Mouse (Mus musculus) thymus, postnatal 4 days (tissue): Measurements from ENCODE around the gene Isl1.

Experiments
- DNase-seq: peaks from one replicate; pipeline ENCODE4 v3.0.0; 2021

The Isl1 gene

DNA sequence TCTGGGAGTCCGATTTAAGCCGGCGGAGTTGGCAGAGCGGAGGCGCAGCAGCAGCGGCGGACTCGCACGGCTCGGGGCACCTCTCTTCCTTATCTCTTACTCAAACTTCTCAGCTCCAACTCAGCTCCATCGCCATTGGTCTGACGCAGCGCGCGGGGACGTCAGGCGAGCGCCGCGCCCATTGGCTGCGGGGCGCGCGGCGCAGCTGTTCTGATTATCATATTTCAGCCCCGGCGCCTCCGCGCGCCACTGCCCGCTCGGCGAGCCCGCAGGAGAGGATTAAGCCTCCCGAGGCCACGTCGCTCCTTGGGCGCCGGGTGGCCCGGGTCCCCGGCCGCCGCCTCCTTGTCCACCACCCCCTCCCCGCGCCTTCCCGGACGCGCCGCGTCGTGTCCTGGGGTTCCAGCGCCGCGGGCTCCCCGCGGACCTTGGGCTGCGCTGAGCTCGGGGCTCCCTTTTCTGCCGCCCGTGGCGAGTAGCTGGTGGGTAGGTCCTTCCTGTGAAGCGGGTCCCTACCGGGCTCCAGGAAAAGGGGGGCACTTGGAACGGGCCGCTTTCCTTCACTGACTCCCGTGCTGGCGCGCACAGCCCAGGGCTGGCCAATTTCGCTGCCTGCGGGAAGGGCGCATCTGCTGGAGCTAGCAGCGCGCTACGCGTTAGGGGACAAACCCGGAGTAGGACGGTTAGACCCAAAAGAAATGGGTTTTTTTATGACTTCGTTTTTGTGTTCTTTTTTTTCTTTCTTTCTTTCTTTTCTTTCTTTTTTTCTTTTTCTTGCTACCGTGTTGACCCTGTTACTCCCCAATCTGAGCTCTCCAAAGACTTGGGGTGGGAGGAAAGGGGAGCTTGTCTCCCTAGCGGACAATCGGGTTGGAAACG, at the start of gene Isl1:
TSS of gene Isl1 (minus strand) at position 106 of the 879 bp plus-strand sequence.
- DNase-seq = peak; percentile 25

DNA sequence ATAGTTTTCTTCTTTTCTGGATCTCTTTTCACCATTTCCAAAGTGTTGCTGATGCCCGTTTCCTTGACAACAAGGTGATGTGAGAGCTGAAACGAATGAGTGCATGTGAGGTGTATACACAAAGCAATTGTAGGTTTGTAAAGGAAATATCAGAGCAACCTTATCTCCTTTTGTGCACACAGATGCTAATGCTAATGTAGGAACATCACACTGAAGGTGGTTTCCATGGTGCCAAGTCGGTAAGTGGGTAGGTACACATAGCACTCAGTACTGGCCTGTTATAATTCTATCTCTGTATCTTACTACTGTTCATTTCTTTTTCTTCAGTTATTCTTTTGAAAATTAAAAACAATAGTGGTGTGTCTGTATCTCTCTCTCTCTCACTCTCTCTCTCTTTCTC, 26.3 kb upstream of the Isl1 start:
- DNase-seq = no peak

DNA sequence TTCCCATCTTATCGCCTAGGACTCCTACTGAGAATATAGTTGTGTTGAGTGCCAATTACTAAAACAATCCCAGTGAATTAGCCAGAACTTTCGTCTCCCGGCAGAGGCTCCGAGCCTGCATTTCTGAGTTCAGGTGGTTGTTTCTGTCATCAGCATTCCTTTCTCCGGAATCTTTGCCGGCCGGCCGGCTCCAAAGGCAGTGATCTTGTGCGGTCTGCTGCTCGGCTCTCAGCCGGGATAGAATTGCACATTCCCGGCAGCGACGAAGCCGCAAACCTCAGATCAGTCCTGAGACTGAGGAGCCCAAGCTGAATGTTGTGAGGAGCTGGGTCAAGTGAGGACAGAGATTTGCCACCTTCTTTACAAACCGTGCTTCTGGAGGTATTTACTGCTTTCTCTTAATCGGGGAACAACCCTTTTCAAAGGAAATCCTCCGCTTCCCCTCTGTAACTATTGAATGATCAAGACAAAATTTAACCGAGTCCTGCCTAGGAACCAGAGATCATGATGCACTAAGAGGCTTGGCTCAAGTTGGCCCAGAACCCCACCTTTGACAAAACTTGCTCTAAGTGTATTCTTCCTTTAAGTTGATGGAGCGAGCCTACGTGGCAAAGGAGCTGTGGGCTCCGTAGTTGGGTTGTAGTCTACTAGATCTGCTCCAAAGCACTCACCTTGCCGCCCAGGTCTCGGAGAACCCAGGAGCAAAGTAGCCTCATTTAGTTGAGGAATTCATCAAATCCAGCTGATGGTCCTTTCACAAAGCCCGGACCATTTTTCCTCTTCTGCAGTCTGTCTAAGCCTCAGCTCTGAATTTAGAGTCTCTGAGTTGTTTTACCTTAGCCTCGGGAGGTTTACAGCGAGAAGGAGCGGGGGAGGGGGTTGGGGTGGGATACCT, 4.4 kb upstream of the Isl1 start:
- no peak for DNase-seq

DNA sequence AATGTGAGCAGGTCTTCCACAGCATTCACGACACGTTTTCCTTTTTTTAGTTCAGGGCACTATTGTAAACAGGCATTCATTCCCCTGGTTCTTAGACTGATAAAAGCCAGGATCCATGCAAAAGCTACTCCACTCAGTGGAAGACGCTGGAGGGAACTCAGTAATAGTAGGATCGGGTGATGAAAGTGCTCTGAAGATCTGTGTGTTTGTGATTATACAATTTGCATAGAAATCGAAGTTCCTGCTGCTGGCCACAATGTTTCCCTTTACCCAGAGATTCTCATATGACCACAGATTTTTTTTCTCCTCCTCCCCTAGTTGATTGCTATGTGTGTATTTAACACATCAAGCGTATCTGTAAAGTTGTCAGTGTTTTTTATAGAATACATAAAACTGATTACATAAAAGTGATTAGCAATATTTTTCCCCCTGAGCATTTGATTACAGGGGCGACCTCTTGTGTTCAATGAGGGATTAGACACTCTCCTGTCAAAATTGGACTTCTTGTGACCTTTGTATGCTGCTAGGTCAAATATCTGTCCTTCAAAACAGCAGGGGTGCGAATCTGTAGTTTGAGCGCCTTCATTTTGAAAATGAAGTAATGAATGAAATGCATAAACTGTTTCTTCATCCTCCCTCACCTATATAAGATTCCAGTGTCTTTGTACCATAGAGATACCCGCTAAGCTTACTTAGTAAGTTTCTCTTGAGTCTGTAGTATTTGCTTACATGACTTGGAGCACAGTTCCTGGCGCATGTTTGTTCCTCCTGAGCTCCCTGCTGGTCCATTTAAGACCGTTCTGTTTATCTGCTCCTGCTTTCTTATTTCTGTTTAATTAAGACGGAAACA, 2.6 kb upstream of the Isl1 start:
- no peak for DNase-seq

DNA sequence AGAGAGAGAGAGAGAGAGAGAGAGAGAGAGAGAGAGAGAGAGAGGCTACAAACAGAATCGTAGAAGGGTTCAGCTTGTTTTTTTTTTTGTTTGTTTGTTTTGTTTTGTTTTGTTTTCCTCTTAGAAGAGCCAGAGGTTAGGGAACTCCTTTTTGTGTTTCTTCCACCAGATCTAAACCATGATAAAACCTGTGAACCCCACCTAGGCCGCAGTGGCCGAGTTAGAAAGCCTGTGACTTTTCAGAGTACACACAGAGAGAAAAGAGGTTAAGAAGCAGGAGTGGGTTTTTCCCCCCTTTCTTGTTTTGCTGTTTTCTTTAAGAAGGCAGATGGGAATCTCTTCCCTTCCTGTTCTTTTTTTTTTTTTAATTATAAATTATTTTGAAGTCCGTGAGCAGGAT, 1.5 kb upstream of the Isl1 start:
- no peak for DNase-seq

DNA sequence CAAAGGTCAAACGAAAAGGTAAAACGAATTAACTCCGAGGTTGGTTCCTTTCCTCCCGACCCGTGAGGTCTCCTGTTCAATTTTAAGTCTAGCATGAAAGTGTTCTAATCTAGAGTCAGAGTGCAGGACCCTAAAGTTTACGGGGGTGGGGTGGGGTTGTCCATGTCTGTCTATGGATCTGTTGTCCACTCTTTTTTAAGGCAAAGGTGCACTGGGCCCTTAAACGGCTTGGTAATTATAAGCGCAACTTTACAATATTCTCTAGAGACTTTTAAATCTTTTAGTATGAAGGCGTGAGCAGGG, 925 bp upstream of the Isl1 start:
- DNase-seq = no peak

DNA sequence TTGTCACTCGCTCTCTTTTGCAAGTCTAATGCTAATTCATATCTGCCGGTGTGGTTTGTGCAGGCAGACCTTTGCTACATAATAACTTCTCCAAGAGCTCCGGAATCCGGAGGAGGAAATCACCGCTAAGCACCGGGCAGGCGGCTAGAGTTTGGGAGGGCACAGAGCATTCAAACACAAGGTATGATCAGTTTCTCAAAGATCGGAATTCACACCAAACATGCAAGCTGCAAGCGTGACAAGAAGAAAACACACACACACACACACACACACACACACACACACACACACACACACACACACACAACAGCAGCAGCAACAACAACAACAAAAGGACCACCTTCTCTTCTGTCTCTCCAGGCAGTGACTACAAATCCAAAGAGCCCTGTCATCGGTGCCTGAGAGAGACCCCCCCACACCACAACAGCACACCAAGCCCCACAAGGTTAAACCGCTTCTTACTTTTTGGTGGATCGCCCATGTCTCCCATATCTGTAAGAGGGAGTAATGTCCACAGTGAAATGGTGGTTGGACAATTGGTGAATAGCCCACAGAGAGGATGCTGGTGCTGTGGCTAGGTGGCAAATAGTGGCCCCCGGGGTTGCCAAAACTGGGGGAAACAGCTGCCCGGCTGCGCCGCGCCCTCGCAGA, 431 bp downstream of the Isl1 start:
- no peak for DNase-seq

DNA sequence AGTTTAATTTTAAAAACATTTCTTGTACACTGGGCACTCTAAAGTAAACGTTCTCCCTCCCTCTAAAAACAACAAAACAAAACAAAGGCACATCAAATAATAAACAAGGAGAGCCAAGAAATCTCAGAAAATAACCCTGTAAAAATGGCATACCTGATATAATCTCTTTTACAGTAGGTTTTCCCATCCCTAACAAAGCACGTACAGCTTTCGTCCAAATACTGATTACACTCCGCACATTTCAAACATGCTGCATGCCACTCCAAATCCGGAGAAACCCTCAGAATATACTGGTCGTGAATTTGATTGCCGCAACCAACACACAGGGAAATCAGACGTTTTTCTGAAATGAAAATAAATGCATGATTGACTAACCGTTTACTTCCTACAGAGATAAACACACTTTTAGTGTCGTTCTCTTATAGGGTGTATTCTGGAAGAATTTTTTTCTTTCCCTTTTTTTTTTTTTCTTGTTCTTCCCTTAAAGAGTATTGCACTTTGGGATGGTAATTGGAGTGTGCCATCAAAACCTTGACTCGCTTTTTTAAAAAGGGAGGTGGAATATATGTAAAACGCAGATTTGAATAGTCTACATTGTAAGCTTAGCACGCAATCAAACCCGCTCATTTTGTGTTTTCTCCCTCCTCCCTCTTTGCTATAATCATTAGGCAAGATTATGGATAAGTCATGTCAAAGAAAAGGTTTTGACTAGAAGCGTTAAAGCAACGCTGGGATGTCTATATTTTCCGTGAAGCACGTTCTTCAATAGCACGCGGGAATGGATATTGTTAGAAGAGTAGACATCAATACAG, 1.2 kb downstream of the Isl1 start:
- DNase-seq = no peak

DNA sequence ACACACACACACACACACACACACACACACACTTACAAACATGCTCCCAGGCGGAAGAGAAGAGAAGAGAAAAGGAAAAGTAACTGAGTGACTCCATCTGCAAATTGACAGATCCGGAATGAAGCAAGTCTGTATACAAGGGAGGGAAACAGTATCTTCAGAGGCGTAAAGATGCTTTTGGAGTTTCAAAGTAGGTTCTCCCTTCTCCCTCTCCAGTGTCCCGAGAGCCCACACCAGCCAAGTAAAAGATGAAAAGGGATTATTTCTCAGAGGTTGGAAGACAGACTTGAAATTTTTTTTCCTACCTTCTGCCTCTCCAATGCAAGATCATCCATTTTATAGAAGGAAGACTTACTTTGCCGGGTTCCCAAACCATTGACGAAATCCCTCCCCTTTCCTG, 2.9 kb downstream of the Isl1 start:
- no peak for DNase-seq

DNA sequence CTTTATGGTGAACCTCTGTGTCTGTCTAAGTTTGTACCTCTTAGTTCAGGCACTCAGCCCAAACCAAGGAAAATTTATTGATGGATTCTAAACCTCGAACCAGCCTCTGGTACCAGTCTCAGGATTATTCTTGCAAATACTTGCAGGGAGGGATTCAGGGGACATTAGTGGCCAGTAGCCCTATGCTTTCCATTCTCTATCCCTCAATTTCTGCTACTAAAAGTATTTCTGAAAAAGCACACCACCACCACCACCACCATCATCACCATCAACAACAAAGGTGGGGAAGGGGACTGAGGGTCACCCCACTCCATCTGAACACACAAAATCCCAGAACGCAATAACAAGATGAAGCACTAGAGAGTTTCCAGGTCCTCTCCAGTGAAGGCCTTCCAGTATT, 3.8 kb downstream of the Isl1 start:
- DNase-seq = no peak

DNA sequence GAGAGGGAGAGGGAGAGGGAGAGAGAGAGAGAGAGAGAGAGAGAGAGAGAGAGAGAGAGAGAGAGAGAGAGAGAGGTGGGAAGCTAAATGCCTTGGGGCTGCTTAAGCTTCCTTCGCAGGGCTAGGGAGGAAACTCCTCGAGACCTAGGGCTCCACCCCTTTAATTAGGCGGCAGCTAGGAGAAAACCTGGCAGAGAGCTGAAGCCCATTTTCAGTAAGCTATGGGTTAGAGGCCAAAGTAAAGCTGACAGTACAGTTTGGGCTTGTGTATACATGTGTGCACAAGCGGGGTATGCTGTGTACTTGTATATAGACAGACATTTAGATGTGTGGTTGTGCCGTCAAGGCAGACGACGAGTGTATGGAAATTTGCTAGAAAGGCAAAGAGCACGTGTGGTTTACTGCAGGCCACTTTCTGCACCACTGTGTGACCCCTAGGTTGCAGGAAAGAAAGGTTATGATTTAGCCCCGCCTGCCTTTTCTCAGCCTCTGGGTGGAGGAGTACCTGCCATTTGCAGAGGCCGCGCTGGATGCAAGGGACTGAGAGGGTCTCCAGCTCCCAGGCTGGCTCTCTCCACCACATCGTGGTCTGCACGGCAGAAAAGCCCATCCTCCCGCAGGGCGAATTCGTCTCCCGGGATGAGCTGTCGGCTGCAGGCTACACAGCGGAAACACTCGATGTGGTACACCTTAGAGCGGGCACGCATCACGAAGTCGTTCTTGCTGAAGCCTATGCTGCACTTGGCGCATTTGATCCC, 4.6 kb downstream of the Isl1 start:
- peak; percentile 7 for DNase-seq

DNA sequence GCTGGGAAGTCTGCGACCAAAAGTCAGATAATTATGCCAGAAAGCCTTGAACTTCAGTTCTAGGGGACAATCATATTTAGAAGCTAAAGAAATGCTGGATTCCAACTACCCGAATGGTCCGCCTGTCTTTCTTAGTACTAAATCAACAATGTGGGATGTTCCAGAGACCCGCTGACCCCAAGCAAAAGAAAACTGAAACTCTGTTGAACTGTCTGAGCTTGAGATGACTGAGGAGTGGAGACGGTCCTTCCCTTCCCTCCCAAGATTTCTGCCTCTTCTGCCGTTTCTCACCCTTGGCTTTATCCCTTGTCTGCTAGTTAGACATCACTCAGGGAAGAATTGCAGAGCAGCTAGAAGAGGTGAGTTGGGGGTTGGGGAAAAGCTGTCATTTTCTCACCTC, 5.7 kb downstream of the Isl1 start:
- DNase-seq = no peak

DNA sequence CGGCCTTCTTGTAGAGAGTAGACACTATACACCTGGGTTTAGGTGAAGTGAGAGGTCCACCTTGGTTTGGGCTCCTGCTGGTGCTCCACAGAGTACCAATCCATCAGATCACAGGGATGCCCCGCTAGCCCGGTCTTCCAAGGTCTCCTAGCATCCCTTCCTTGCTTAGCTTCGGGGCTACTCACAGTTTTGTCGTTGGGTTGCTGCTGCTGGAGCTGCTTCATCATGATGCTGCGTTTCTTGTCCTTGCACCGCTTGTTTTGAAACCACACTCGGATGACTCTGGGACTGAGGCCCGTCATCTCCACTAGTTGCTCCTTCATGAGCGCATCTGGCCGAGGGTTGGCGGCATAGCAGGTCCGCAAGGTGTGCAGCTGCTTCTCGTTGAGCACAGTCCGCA, 6.6 kb downstream of the Isl1 start:
- peak; percentile 5 for DNase-seq

DNA sequence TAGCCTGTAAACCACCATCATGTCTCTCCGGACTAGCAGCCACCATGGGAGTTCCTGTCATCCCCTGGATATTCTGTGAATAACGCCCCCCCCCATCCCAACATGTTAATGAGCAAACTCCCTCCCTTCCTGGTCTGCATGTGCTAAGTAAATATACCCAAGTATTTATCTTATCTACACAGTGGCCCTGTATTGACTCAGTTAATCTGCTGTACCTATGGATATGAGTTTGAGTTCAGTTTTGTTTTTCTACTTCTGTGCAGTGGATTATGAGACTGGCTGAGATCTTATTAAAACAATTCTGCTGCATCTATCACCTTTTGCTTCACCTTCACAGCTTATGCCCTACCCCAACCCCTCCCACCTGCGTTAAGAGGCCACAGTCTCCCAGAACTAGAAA, 7.8 kb downstream of the Isl1 start:
- no peak for DNase-seq

DNA sequence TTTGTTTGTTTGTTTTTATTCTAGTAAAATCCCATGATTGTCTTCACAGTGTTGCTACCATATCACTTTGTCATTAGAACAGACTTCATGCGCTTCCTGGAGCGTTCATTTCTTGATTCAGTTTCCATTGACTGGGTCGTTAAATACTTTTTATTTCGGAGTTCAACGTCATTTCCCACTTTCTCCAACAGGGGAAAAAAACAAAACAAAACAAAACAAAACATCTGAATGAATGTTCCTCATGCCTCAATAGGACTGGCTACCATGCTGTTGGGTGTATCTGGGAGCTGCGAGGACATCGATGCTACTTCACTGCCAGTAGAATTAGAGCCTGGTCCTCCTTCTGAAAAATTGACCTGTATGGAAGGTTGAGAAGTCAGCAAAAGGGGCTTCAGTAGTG, 10.2 kb downstream of the Isl1 start:
- no peak for DNase-seq

DNA sequence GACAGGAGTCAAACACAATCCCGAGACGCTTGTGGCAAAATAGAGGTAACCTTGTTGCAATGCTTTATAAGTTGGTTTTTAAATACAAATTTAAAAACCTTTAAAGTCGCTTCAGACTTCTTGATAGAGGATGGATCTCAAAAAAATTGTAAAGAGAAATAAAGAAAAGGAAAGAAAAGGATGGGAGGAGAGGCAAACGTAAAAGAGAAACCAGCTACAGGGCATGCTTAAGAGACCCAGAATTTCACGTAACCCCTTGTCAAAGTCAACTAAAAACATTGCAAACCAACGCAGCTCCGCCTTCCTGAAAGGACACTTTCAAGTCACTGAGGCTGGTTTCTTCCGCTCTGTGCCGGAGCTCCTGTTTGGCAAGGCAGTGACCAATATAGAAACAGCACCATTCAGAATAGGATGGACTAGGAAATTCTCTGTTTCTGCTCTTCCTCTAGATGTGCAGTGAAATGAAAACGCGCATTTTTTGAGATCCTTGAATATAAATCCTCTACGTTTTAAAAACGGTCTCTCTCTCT, 10.8 kb downstream of the Isl1 start:
- no peak for DNase-seq

DNA sequence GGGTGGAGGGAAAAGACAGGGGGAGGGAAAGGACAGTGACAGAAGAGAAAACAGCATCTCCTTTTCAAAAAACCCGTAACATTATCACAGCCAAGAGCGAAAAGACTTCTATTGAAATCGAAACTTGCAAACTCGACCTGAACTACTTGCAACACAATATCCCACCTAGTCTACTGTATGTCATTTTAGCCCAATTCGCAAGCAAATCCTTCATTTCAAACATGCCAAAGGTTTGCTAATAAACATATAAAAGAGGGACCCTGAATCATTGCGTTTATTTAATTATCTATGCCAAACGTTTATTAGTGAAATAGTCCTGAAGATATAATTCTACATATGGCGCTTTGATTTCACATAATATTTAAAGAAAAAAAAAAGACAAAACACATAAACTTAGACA, 11.5 kb downstream of the Isl1 start:
- DNase-seq = no peak

DNA sequence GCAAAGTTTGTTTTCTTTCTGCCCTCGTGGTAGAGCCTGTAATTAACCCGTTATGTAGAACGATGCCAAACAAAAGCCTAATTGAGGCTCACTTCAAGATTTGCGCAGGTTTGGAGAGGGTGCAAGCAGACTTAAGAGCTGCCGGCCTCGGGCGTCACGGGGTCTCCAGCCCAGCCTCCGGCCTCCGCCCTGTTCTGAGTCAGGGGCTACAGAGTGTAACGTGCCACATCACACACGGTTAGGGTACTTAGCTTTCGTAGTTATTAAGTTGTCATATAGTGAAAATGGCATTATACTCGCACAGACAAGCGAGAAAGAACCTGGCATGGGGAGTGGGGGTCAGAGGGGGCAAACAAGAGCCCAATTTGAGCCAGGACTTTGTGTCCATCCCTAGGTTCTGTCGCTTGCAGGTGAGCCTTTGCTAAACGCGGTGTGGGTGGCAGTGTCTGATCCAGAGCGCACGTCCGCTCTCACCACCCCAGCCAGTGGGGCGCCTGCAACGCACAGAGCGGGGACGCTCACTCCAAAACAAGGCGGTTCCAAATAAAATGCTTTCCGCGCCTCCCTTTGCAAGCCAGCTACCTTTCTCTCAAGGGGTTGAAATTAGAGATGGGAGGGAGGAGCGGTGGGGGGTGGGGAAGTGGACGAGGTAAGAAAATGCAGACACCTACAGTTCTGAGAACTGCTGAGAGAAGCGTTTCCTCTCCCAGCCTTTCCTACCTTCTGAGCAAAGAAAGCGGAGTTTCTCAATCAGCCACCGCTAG, 12.3 kb downstream of the Isl1 start:
- no peak for DNase-seq

DNA sequence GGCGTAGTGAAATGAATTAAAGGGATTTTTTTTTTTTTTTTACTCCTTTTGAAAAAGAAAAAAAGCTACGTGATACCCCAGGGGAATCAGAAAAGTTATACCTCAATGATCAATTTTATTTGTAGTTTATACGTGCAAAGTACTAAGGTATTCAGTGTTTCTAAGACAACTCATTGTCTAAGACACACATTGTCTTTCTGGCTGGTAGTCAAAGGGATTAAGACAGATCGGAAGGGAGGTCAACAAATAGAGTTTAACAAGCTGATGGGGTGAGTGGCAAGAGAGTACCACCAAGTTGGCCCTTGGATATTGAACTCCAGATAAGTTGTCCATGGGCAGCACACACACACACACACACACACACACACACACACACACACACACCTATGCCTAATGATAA, 14.1 kb downstream of the Isl1 start:
- DNase-seq = no peak

DNA sequence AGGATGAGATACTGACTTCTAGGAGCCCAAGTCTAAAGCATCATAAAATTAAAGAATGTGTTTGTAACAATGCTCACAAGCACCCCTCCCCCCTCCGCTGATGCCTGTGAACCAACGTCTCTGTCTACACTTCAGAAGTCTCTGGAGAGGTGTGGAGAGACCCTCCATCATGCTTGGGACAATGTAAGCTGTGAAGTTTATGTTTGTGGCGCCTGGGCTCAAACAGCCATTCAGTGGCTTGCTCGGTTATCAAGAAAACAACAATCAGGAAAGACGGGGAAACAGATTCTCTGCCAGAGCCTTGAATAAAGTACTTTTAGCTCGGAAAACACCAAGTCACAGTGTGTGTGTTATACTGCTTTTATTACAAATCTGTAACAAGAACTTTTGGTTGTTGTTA, 14.8 kb downstream of the Isl1 start:
- no peak for DNase-seq
